Mouse (Mus musculus): ENCODE data around the gene Mob1b. TPM values are rescaled to one million over a fixed set of nuclear protein-coding genes. Genes with fewer than 3 reads are reported as not detected.
"Not testable (repeated sequence)": the region's sequence is repeated elsewhere in the genome, so short reads cannot be mapped to it uniquely, and the experiment has no call there.

The Mob1b gene
- total RNA-seq, 1 experiment from 2014 or later, result 43.1 TPM

- DNase-seq, result no peak
Observed at GRCm38 (mm10) chr5:88702041-88702440, 18.6 kb upstream of the Mob1b start.

- DNase-seq, result no peak
Observed at GRCm38 (mm10) chr5:88703551-88703950, 17.1 kb upstream of the Mob1b start.

GRCm38 (mm10) chr5:88711128-88711527 lies 9.5 kb upstream of the Mob1b start:
- no peak for DNase-seq

- no peak for DNase-seq
Observed at GRCm38 (mm10) chr5:88711618-88712224, 8.9 kb upstream of the Mob1b start.

- DNase-seq, result no peak
Observed at GRCm38 (mm10) chr5:88712328-88712727, 8.3 kb upstream of the Mob1b start.

- DNase-seq, result no peak
Observed at GRCm38 (mm10) chr5:88716983-88717382, 3.7 kb upstream of the Mob1b start.

- DNase-seq, result no peak
Observed at GRCm38 (mm10) chr5:88721003-88721475, 384 bp downstream of the Mob1b start.

GRCm38 (mm10) chr5:88721565-88722212 lies 1.0 kb downstream of the Mob1b start:
- peak; percentile 50 for DNase-seq

- peak; percentile 50 for DNase-seq
Observed at GRCm38 (mm10) chr5:88722213-88722600, 1.6 kb downstream of the Mob1b start.

GRCm38 (mm10) chr5:88724030-88724429 lies 3.4 kb downstream of the Mob1b start:
- no peak for DNase-seq

GRCm38 (mm10) chr5:88727593-88728144 lies 7.0 kb downstream of the Mob1b start:
- DNase-seq, result no peak

GRCm38 (mm10) chr5:88734786-88735185 lies 14.1 kb downstream of the Mob1b start:
- peak; percentile 5 for DNase-seq

GRCm38 (mm10) chr5:88741065-88741464 lies 20.4 kb downstream of the Mob1b start:
- DNase-seq, result not testable (repeated sequence)

- DNase-seq, result no peak
Observed at GRCm38 (mm10) chr5:88747774-88748173, 27.1 kb downstream of the Mob1b start.

- DNase-seq, result no peak
Observed at GRCm38 (mm10) chr5:88753199-88753598, 32.5 kb downstream of the Mob1b start.

GRCm38 (mm10) chr5:88762611-88763010 lies 42.0 kb downstream of the Mob1b start:
- DNase-seq, result no peak

- DNase-seq, result no peak
Observed at GRCm38 (mm10) chr5:88764430-88764986, 43.9 kb downstream of the Mob1b start.

GRCm38 (mm10) chr5:88764987-88765481 lies 44.4 kb downstream of the Mob1b start, which contains the start of gene Dck:
Gene Dck, plus strand, starts transcription at chr5:88764996.
- DNase-seq, result peak; percentile 100

GRCm38 (mm10) chr5:88765587-88765986 lies 44.9 kb downstream of the Mob1b start:
- no peak for DNase-seq

GRCm38 (mm10) chr5:88766121-88766520 lies 45.5 kb downstream of the Mob1b start:
- no peak for DNase-seq

GRCm38 (mm10) chr5:88766863-88767262 lies 46.2 kb downstream of the Mob1b start:
- no peak for DNase-seq

- no peak for DNase-seq
Observed at GRCm38 (mm10) chr5:88768201-88768600, 47.5 kb downstream of the Mob1b start.
